Mouse (Mus musculus): ENCODE measurements around the gene Hist1h1t. TPM values are rescaled to one million over a fixed set of nuclear protein-coding genes. Genes with fewer than 3 reads are reported as not detected.

Gene Hist1h1t
- polyA plus RNA-seq, 1 experiment from 2014 or later, result not detected

DNA sequence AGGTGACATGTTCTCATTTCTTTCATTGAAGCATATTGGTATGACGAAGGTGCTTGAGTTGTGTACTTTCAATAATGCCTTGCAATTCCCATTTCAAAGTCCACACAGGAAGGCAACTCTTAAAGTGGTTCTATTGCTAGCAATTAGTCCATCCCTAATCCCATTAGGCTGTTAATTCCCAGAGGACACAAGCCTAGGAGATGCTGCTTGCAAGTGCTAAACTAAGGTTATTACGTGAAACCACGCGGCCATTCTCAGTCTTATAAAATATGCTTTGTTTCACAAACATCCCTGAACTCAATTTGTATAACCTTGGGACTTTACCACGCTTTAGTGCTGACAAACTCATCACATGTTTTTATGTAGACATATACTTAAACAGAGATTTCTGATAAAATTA lies 41.5 kb downstream of the Hist1h1t start:
- H3K9me3 ChIP-seq (ENCODE audit: control insufficient read depth, low read length), result no peaks in the 10 kb centered on the region
- H3K36me3 ChIP-seq (ENCODE audit: control insufficient read depth, insufficient read depth, low read length), result no peaks in the 10 kb centered on the region
- WGBS, result 75% methylated on average over 5 of the region's 5 CpGs
- no peaks in the 10 kb centered on the region; the same call in 1 of the 2 replicates for H3K4me1 ChIP-seq (replicated peaks; ENCODE audit: control insufficient read depth, insufficient read depth, low read length)
- H3K27ac ChIP-seq (ENCODE audit: low read depth, low read length), result no peak overlapping the region
- no peak overlapping the region for H3K4me3 ChIP-seq (ENCODE audit: low read depth, low read length)
- ATAC-seq (replicated peaks; ENCODE audit: low FRiP score) (no peak), DNase-seq (ENCODE audit: low spot score) (no peak)
- H3K27me3 ChIP-seq (ENCODE audit: control insufficient read depth, insufficient read depth, low read length), result no peaks in the 10 kb centered on the region
- no peak overlapping the region for H3K9ac ChIP-seq (ENCODE audit: low read length)
- H3K4me2 ChIP-seq (ENCODE audit: low read depth, low read length, severe bottlenecking), result no peak overlapping the region

DNA sequence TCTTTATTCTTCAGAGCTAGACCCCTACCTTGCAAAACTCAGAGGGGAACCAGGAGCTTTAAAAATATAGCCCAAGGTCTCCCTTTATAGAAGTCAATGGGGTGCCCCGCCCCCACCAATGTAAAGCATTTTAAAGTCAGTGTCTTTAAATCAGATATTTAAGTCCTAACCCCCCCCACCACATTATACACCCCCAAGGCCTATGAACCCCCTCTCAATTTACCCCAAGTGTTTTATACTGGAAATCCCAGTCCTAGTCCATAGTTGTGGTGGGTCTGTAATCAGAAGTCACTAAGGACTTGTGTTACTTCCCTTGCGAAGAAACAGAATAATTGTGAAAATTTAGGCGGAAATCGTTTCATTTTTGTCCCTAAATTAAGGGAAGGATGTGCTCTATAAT lies 42.4 kb downstream of the Hist1h1t start:
- ATAC-seq (replicated peaks; ENCODE audit: low FRiP score) (no peak), DNase-seq (ENCODE audit: low spot score) (no peak)
- Histone ChIP-seq H3K27me3 (ENCODE audit: control insufficient read depth, insufficient read depth, low read length) (no peaks in the 10 kb centered on the region), H3K36me3 (ENCODE audit: control insufficient read depth, insufficient read depth, low read length) (no peaks in the 10 kb centered on the region), H3K4me1 (replicated peaks; ENCODE audit: control insufficient read depth, insufficient read depth, low read length) (no peaks in the 10 kb centered on the region; the same call in 1 of the 2 replicates), H3K4me2 (ENCODE audit: low read depth, low read length, severe bottlenecking) (peak overlapping the region; percentile 95), H3K9me3 (ENCODE audit: control insufficient read depth, low read length) (no peaks in the 10 kb centered on the region), H3K4me3 (ENCODE audit: low read depth, low read length) (peak overlapping the region; percentile 49), H3K27ac (ENCODE audit: low read depth, low read length) (peak overlapping the region; percentile 99), H3K9ac (ENCODE audit: low read length) (peak overlapping the region; percentile 89)
- WGBS, result 25% methylated on average over 4 of the region's 4 CpGs

DNA sequence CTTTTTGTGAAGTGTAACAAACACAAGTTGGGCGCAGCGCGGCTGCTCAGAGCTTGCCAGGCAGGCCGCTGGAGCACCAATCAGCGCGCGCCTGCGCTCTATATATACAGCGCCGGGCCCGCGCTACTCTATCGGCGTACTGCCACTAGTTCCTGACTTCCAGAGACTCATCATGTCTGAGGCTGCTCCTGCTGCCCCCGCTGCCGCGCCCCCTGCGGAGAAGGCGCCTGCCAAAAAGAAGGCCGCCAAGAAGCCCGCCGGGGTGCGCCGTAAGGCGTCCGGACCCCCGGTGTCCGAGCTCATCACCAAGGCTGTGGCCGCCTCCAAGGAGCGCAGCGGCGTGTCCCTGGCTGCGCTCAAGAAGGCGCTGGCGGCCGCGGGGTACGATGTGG lies 43.1 kb downstream of the Hist1h1t start, which contains the start of gene Hist1h1c:
Gene Hist1h1c (plus strand): TSS at position 132 of the 392 bp plus-strand sequence.
- under 1% methylated on average over 30 of the region's 38 CpGs for WGBS
- DNase-seq (ENCODE audit: low spot score), result peak; percentile 96
- peak within 1 kb of the TSS; percentile 99 for H3K27ac ChIP-seq (ENCODE audit: low read depth, low read length)
- H3K4me2 ChIP-seq (ENCODE audit: low read depth, low read length, severe bottlenecking), result peak within 1 kb of the TSS; percentile 95
- H3K4me1 ChIP-seq (replicated peaks; ENCODE audit: control insufficient read depth, insufficient read depth, low read length), result no peaks in the 10 kb centered on the region; the same call in 1 of the 2 replicates
- H3K27me3 ChIP-seq (ENCODE audit: control insufficient read depth, insufficient read depth, low read length), result no peaks in the 10 kb centered on the region
- no peaks in the 10 kb centered on the region for H3K36me3 ChIP-seq (ENCODE audit: control insufficient read depth, insufficient read depth, low read length)
- peak; percentile 96 for ATAC-seq (replicated peaks; ENCODE audit: low FRiP score)
- H3K4me3 ChIP-seq (ENCODE audit: low read depth, low read length), result peak within 1 kb of the TSS; percentile 49
- no peaks in the 10 kb centered on the region for H3K9me3 ChIP-seq (ENCODE audit: control insufficient read depth, low read length)
- H3K9ac ChIP-seq (ENCODE audit: low read length), result peak within 1 kb of the TSS; percentile 89

GRCm38 (mm10) chr13:23739069-23739921 lies 43.7 kb downstream of the Hist1h1t start:
- under 1% methylated on average over 39 of the region's 39 CpGs for WGBS
- Histone ChIP-seq H3K36me3 (ENCODE audit: control insufficient read depth, insufficient read depth, low read length) (no peaks in the 10 kb centered on the region), H3K4me3 (ENCODE audit: low read depth, low read length) (peak overlapping the region; percentile 49), H3K4me2 (ENCODE audit: low read depth, low read length, severe bottlenecking) (peak overlapping the region; percentile 95), H3K9me3 (ENCODE audit: control insufficient read depth, low read length) (no peaks in the 10 kb centered on the region), H3K27ac (ENCODE audit: low read depth, low read length) (peak overlapping the region; percentile 99), H3K9ac (ENCODE audit: low read length) (peak overlapping the region; percentile 89), H3K27me3 (ENCODE audit: control insufficient read depth, insufficient read depth, low read length) (no peaks in the 10 kb centered on the region), H3K4me1 (replicated peaks; ENCODE audit: control insufficient read depth, insufficient read depth, low read length) (no peaks in the 10 kb centered on the region; the same call in 1 of the 2 replicates)
- DNase-seq (ENCODE audit: low spot score) (peak; percentile 95), ATAC-seq (replicated peaks; ENCODE audit: low FRiP score) (peak; percentile 84)

- peak overlapping the region; percentile 89 for H3K9ac ChIP-seq (ENCODE audit: low read length)
- H3K36me3 ChIP-seq (ENCODE audit: control insufficient read depth, insufficient read depth, low read length), result no peaks in the 10 kb centered on the region
- H3K4me2 ChIP-seq (ENCODE audit: low read depth, low read length, severe bottlenecking), result peak overlapping the region; percentile 95
- no peak for DNase-seq (ENCODE audit: low spot score)
- ATAC-seq (replicated peaks; ENCODE audit: low FRiP score), result no peak
- 2% methylated on average over 14 of the region's 14 CpGs for WGBS
- no peaks in the 10 kb centered on the region; the same call in 1 of the 2 replicates for H3K4me1 ChIP-seq (replicated peaks; ENCODE audit: control insufficient read depth, insufficient read depth, low read length)
- H3K9me3 ChIP-seq (ENCODE audit: control insufficient read depth, low read length), result no peaks in the 10 kb centered on the region
- peak overlapping the region; percentile 99 for H3K27ac ChIP-seq (ENCODE audit: low read depth, low read length)
- H3K27me3 ChIP-seq (ENCODE audit: control insufficient read depth, insufficient read depth, low read length), result no peaks in the 10 kb centered on the region
- H3K4me3 ChIP-seq (ENCODE audit: low read depth, low read length), result peak overlapping the region; percentile 49
Observed at GRCm38 (mm10) chr13:23739922-23740252, 44.3 kb downstream of the Hist1h1t start.

- peak overlapping the region; percentile 89 for H3K9ac ChIP-seq (ENCODE audit: low read length)
- WGBS, result 38% methylated on average over 13 of the region's 13 CpGs
Observed at GRCm38 (mm10) chr13:23740256-23740840, 44.7 kb downstream of the Hist1h1t start.

GRCm38 (mm10) chr13:23740910-23741309 lies 45.3 kb downstream of the Hist1h1t start:
- Histone ChIP-seq H3K9ac (ENCODE audit: low read length) (no peak overlapping the region), H3K4me2 (ENCODE audit: low read depth, low read length, severe bottlenecking) (peak overlapping the region; percentile 95; the same call in 1 of the 2 replicates), H3K27me3 (ENCODE audit: control insufficient read depth, insufficient read depth, low read length) (no peaks in the 10 kb centered on the region), H3K4me3 (ENCODE audit: low read depth, low read length) (no peak overlapping the region), H3K4me1 (replicated peaks; ENCODE audit: control insufficient read depth, insufficient read depth, low read length) (no peaks in the 10 kb centered on the region; the same call in 1 of the 2 replicates), H3K36me3 (ENCODE audit: control insufficient read depth, insufficient read depth, low read length) (no peaks in the 10 kb centered on the region), H3K9me3 (ENCODE audit: control insufficient read depth, low read length) (no peaks in the 10 kb centered on the region), H3K27ac (ENCODE audit: low read depth, low read length) (no peak overlapping the region)
- WGBS, result 71% methylated on average over 5 of the region's 5 CpGs
- ATAC-seq (replicated peaks; ENCODE audit: low FRiP score) (no peak), DNase-seq (ENCODE audit: low spot score) (no peak)

More at GRCm38 (mm10) chr13:23740256-23740840, 44.7 kb downstream of the Hist1h1t start:
- no peak for ATAC-seq (replicated peaks; ENCODE audit: low FRiP score)
- Histone ChIP-seq H3K36me3 (ENCODE audit: control insufficient read depth, insufficient read depth, low read length) (no peaks in the 10 kb centered on the region), H3K4me1 (replicated peaks; ENCODE audit: control insufficient read depth, insufficient read depth, low read length) (no peaks in the 10 kb centered on the region; the same call in 1 of the 2 replicates), H3K27ac (ENCODE audit: low read depth, low read length) (peak overlapping the region; percentile 99), H3K9me3 (ENCODE audit: control insufficient read depth, low read length) (no peaks in the 10 kb centered on the region), H3K4me2 (ENCODE audit: low read depth, low read length, severe bottlenecking) (peak overlapping the region; percentile 95), H3K4me3 (ENCODE audit: low read depth, low read length) (peak overlapping the region; percentile 49), H3K27me3 (ENCODE audit: control insufficient read depth, insufficient read depth, low read length) (no peaks in the 10 kb centered on the region)
- DNase-seq (ENCODE audit: low spot score), result no peak

DNA sequence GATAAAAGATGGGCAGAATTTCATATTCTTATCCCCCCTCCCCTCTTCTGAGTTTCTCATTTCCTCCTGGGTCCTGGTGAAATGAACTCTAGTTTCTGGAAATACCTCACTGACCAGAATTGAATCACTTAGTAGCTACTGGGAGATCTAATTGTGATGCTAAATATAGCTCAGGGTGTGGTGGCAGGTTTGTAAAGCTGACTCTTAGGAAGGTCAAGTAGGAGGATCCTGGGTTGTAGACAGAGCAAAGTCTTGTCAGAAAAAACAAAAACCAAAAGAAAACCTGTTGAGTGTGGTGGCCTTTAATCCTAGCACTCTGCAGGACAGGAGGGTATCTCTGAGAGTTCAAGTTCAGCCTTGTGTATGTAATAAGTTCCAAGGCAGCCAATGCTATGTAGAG lies 46.4 kb downstream of the Hist1h1t start:
- H3K4me2 ChIP-seq (ENCODE audit: low read depth, low read length, severe bottlenecking), result no peak overlapping the region
- no peaks in the 10 kb centered on the region for H3K36me3 ChIP-seq (ENCODE audit: control insufficient read depth, insufficient read depth, low read length)
- no peak overlapping the region for H3K9ac ChIP-seq (ENCODE audit: low read length)
- H3K27ac ChIP-seq (ENCODE audit: low read depth, low read length), result no peak overlapping the region
- H3K27me3 ChIP-seq (ENCODE audit: control insufficient read depth, insufficient read depth, low read length), result no peaks in the 10 kb centered on the region
- H3K4me3 ChIP-seq (ENCODE audit: low read depth, low read length), result no peak overlapping the region
- H3K4me1 ChIP-seq (replicated peaks; ENCODE audit: control insufficient read depth, insufficient read depth, low read length), result no peaks in the 10 kb centered on the region; the same call in 1 of the 2 replicates
- ATAC-seq (replicated peaks; ENCODE audit: low FRiP score) (no peak), DNase-seq (ENCODE audit: low spot score) (no peak)
- H3K9me3 ChIP-seq (ENCODE audit: control insufficient read depth, low read length), result no peaks in the 10 kb centered on the region
